Mouse (Mus musculus) small intestine, adult 2 months (tissue): ENCODE measurements around the gene Syndig1l. TPM values are rescaled to one million over a fixed set of nuclear protein-coding genes. Genes with fewer than 3 reads are reported as not detected.

ENCODE experiments used
- H3K27ac ChIP-seq: fragments of 200-500 bp; 2 replicates; pipeline ENCODE4 v1.5.1; 2012; ENCODE audit warnings: low read depth, low read length, control low read depth, inconsistent platforms; ENCODE audit not compliant: insufficient read depth
- H3K27me3 ChIP-seq: fragments of 200-500 bp; 2 replicates; pipeline ENCODE4 v1.6.1; 2012; ENCODE audit warnings: mild to moderate bottlenecking, moderate library complexity, low read length, inconsistent platforms; ENCODE audit not compliant: control insufficient read depth, insufficient read depth
- H3K36me3 ChIP-seq: fragments of 200-500 bp; 2 replicates; pipeline ENCODE4 v1.6.1; 2012; ENCODE audit warnings: mild to moderate bottlenecking, low read length, control low read depth, inconsistent platforms; ENCODE audit not compliant: control insufficient read depth, insufficient read depth
- H3K4me1 ChIP-seq: fragments of 200-500 bp; 2 replicates; pipeline ENCODE4 v1.6.1; 2012; ENCODE audit warnings: low read length, inconsistent platforms, mixed read lengths; ENCODE audit not compliant: control insufficient read depth, insufficient read depth, insufficient read length
- H3K4me3 ChIP-seq: fragments of 200-500 bp; 2 replicates; pipeline ENCODE4 v1.5.1; 2012; ENCODE audit warnings: low read depth, mild to moderate bottlenecking, control low read depth, inconsistent platforms, low read length, moderate library complexity
- CTCF ChIP-seq: fragments of 200-500 bp; IDR thresholded peaks from 2 replicates; pipeline ENCODE4 v1.5.1; 2012; ENCODE audit warnings: low read depth, mild to moderate bottlenecking, control low read depth, inconsistent platforms, low read length, moderate library complexity, mixed read lengths; ENCODE audit not compliant: insufficient replicate concordance, insufficient read length; ENCODE audit errors: extremely low read depth
- POLR2A ChIP-seq: fragments of 200-500 bp; IDR thresholded peaks from 2 replicates; pipeline ENCODE4 v1.6.1; 2012; ENCODE audit warnings: low read depth, mild to moderate bottlenecking, control low read depth, inconsistent platforms, low read length, moderate library complexity
- WGBS: fragments of 180-500 bp; shearing (Covaris S2); methylation state at CpG from one replicate; pipeline ENCODE4 v1.1.7; 2018; 5-methylcytosine and 5-hydroxymethylcytosine counted together
- polyA plus RNA-seq: library from polyadenylated mRNA; depleted of rRNA; stranded (reverse); fragments of >200 nt; gene quantifications from 2 replicates; pipeline ENCODE4 v1.2.3, GENCODE M21; 2012

Gene Syndig1l
- polyA plus RNA-seq, 1 experiment: not detected

- Histone ChIP-seq H3K27ac (peak overlapping the region; percentile 35; the same call in 1 of the 2 replicates), H3K27me3 (no peaks in the 10 kb centered on the region), H3K4me3 (peak overlapping the region; percentile 19; the same call in 1 of the 2 replicates), H3K4me1 (no peaks in the 10 kb centered on the region), H3K36me3 (no peaks in the 10 kb centered on the region)
- TF ChIP-seq POLR2A (no peak), CTCF (no peak)
- WGBS: 40% methylated on average over 14 of the region's 14 CpGs
Observed at GRCm38 (mm10) chr12:84674666-84675526, 23.7 kb downstream of the Syndig1l start.

GRCm38 (mm10) chr12:84671646-84672045 lies 27.0 kb downstream of the Syndig1l start:
- Histone ChIP-seq H3K4me3 (no peak overlapping the region), H3K27ac (no peak overlapping the region)
- WGBS: 28% methylated on average over 10 of the region's 10 CpGs

DNA sequence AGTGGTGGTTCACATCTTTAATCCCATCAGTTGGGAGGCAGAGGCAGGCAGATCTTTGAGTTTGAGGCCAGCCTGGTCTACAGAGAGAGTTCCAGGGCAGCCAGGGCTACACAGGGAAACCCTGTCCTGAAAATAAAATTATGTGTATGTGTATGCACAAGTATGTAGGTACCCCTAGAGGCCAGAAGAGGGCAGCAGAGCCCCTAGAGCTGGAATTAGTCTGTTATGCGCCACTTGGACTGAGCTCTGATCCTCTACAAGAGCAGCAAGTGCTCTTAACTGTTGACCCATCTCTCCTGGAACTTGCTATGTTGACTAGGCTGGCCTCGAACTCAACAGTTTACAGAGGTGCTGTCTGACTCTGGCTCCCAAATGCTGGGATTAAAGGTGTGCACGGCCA lies 28.1 kb downstream of the Syndig1l start:
- no peaks in the 10 kb centered on the region for H3K4me1 ChIP-seq
- H3K27me3 ChIP-seq: no peaks in the 10 kb centered on the region
- H3K27ac ChIP-seq: no peak overlapping the region
- 87% methylated on average over 3 of the region's 3 CpGs for WGBS
- H3K36me3 ChIP-seq: no peaks in the 10 kb centered on the region
- TF ChIP-seq POLR2A (no peak), CTCF (peak; percentile 22; the same call in 1 of the 2 replicates)
- H3K4me3 ChIP-seq: no peak overlapping the region

More at GRCm38 (mm10) chr12:84671646-84672045, 27.0 kb downstream of the Syndig1l start:
- no peaks in the 10 kb centered on the region for H3K27me3 ChIP-seq
- H3K36me3 ChIP-seq: no peaks in the 10 kb centered on the region
- TF ChIP-seq POLR2A (no peak), CTCF (no peak)
- no peaks in the 10 kb centered on the region for H3K4me1 ChIP-seq

DNA sequence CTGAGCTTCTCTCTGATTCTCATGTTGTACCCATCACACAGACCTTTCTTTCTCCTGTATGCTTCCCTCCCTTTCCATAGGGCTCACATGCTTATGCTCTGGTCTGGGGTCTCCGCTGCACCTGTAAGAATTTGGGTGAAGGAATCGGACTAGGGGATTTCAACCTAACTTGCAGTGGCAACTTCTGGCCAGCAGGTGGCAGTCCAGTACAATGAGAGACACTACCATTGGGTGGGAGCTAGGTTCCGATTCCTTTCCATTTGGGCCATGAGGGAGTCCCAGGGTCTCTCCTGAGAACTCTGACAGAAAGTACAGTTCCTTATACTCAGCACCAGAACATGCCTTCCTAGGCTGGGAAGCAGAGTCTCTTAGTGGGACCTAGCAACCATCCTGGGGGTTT lies 44.7 kb downstream of the Syndig1l start:
- H3K4me1 ChIP-seq: no peaks in the 10 kb centered on the region
- no peaks in the 10 kb centered on the region for H3K36me3 ChIP-seq
- WGBS: 12% methylated on average over 3 of the region's 3 CpGs
- H3K4me3 ChIP-seq: no peak overlapping the region
- H3K27ac ChIP-seq: no peak overlapping the region
- TF ChIP-seq POLR2A: no peak
- peak; percentile 98 for TF ChIP-seq CTCF
- H3K27me3 ChIP-seq: no peaks in the 10 kb centered on the region

DNA sequence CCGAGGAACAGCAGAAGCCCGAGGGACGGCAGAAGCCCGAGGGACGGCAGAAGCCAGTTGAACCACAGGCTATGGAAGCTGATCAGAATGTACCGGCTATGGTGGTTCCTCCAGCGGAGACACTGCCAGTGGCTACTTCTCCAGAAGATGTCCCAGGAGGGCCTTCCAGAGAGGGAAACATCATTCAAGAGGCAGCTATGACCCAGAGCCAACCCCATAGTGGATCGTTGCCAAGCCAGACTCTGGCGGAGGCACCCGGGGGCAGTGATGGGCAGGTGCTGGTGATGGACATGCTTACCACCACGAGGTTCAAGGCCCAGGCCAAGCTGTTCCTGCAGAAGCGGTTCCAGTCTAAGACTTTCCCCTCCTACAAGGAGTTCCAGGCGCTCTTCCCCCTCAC lies 48.4 kb downstream of the Syndig1l start:
- H3K27ac ChIP-seq: no peak overlapping the region
- WGBS: 81% methylated on average over 13 of the region's 13 CpGs
- no peaks in the 10 kb centered on the region for H3K36me3 ChIP-seq
- no peak for TF ChIP-seq CTCF
- TF ChIP-seq POLR2A: no peak
- no peaks in the 10 kb centered on the region for H3K27me3 ChIP-seq
- no peak overlapping the region for H3K4me3 ChIP-seq
- no peaks in the 10 kb centered on the region for H3K4me1 ChIP-seq

DNA sequence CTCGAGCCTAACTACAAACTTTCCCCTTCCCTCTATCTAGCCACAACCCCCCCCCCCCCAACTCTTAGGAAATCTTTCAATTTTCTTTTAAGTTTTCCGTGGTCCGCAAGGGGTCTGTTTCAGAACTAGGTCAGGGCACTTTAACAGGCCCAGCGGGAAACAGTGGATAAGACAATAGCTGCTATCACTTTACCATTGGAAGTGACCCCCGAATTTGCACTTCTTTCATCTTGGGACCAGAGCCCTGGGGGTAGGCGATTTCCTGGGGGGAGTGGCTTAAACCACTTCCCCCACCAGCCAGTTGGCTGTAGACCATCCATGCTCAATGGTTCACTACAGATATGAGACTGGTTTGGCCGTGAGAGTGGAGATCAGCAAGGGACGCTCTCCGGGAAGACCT lies 58.0 kb downstream of the Syndig1l start, which contains the start of gene Vrtn:
Vrtn (plus strand) TSS at position 366 of the 400 bp plus-strand sequence.
- Histone ChIP-seq H3K27ac (no peak within 1 kb of the TSS), H3K4me1 (no peaks in the 10 kb centered on the region), H3K4me3 (no peak within 1 kb of the TSS), H3K36me3 (no peaks in the 10 kb centered on the region), H3K27me3 (peaks cover 37% of the 10 kb centered on the region)
- TF ChIP-seq CTCF: no peak
- TF ChIP-seq POLR2A: no peak
- 17% methylated on average over 9 of the region's 9 CpGs for WGBS

- WGBS: 22% methylated on average over 6 of the region's 6 CpGs
- TF ChIP-seq POLR2A (no peak), CTCF (no peak)
- no peaks in the 10 kb centered on the region for H3K36me3 ChIP-seq
- peaks cover 37% of the 10 kb centered on the region for H3K27me3 ChIP-seq
- no peak overlapping the region for H3K4me3 ChIP-seq
- H3K4me1 ChIP-seq: no peaks in the 10 kb centered on the region
- no peak overlapping the region for H3K27ac ChIP-seq
Observed at GRCm38 (mm10) chr12:84640253-84640652, 58.4 kb downstream of the Syndig1l start.
